Mouse (Mus musculus): ENCODE data around the gene Ctse.

DNA sequence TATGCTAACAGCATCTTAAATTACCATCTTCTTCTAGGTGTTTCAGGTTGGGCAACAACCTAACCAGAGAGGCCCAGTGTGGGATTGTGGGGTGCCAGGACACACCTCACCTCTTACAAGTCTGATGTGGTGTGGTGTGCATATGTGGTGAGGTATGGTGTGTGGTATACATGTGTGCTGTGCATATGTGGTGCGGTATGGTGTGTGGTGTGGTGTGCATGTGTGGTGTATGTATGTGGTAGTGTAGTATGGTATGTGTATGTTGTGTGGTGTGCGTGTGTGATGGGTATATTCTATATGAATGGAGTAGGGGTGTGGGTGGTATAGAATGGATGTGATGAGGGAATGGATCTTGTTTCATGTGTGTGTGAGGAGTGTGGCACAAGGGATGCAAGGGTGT lies 49.6 kb downstream of the Ctse start:
- TF ChIP-seq ETS1 (conservative IDR thresholded peaks at IDR 0.05; ENCODE audit: low read depth, low read length) (no peak), CHD2 (IDR thresholded peaks at IDR 0.05; ENCODE audit: low read length) (no peak), EP300 (IDR thresholded peaks at IDR 0.05; ENCODE audit: low read length) (no peak), USF1 (IDR thresholded peaks at IDR 0.05; ENCODE audit: low read depth, low read length) (no peak), CTCF (conservative IDR thresholded peaks at IDR 0.05 in 1 of 2, IDR thresholded peaks at IDR 0.05 in 1 of 2; ENCODE audit: low read depth in 2 of 2, low read length in 2 of 2) (no peak)

Measured in CH12.LX (cell line).